Mouse (Mus musculus): ENCODE measurements around the gene Rnase12.

Rnase12 gene

GRCm38 (mm10) chr14:51057401-51057831, at the start of gene Rnase12:
Rnase12 (minus strand) TSS chr14:51057661.
- no peak for DNase-seq

GRCm38 (mm10) chr14:51106449-51106967, 49.0 kb upstream of the Rnase12 start:
- no peak for DNase-seq

GRCm38 (mm10) chr14:51104366-51104765, 46.9 kb upstream of the Rnase12 start:
- no peak for DNase-seq

- DNase-seq = peak; percentile 84
Observed at GRCm38 (mm10) chr14:51103217-51103616, 45.8 kb upstream of the Rnase12 start.

- no peak for DNase-seq
Observed at GRCm38 (mm10) chr14:51101284-51101683, 43.8 kb upstream of the Rnase12 start.

- DNase-seq = no peak
Observed at GRCm38 (mm10) chr14:51098921-51099320, 41.5 kb upstream of the Rnase12 start.

- DNase-seq = peak; percentile 67
Observed at GRCm38 (mm10) chr14:51098300-51098699, 40.8 kb upstream of the Rnase12 start.

- DNase-seq = no peak
Observed at GRCm38 (mm10) chr14:51095736-51096524, 38.5 kb upstream of the Rnase12 start.

- no peak for DNase-seq
Observed at GRCm38 (mm10) chr14:51094921-51095320, 37.5 kb upstream of the Rnase12 start.

- no peak for DNase-seq
Observed at GRCm38 (mm10) chr14:51094096-51094875, 36.8 kb upstream of the Rnase12 start.

GRCm38 (mm10) chr14:51093496-51093895, 36.0 kb upstream of the Rnase12 start:
- DNase-seq = no peak

GRCm38 (mm10) chr14:51092073-51092620, 34.7 kb upstream of the Rnase12 start:
- no peak for DNase-seq

- DNase-seq = peak; percentile 54
Observed at GRCm38 (mm10) chr14:51090921-51091900, 33.8 kb upstream of the Rnase12 start, which contains the start of the genes Rnase4 and Ang. Rnase4 (plus strand) TSS chr14:51091077. Ang (plus strand) TSS chr14:51091150.

GRCm38 (mm10) chr14:51090077-51090781, 32.8 kb upstream of the Rnase12 start:
- DNase-seq = peak; percentile 85

- DNase-seq = peak; percentile 28
Observed at GRCm38 (mm10) chr14:51089674-51090076, 32.2 kb upstream of the Rnase12 start.

- DNase-seq = peak; percentile 97
Observed at GRCm38 (mm10) chr14:51088970-51089673, 31.7 kb upstream of the Rnase12 start.

GRCm38 (mm10) chr14:51088166-51088969, 30.9 kb upstream of the Rnase12 start:
- DNase-seq = peak; percentile 87

GRCm38 (mm10) chr14:51087762-51088161, 30.3 kb upstream of the Rnase12 start:
- DNase-seq = no peak

GRCm38 (mm10) chr14:51085911-51086310, 28.4 kb upstream of the Rnase12 start:
- DNase-seq = no peak

GRCm38 (mm10) chr14:51085086-51085485, 27.6 kb upstream of the Rnase12 start:
- DNase-seq = no peak

Measured in thymus, postnatal 4 days (tissue).